Mouse (Mus musculus): ENCODE measurements around the gene Add2.
A peak's percentile ranks its signal among the peaks of the same experiment; 100 is the strongest.
"Not testable (repeated sequence)": the region's sequence is repeated elsewhere in the genome, so short reads cannot be mapped to it uniquely, and the experiment has no call there.

Gene Add2

GRCm38 (mm10) chr6:86028601-86029322 lies at the start of gene Add2:
Gene Add2 (plus strand): TSS chr6:86028681.
- peak; percentile 83 for DNase-seq (ENCODE audit: low spot score)

GRCm38 (mm10) chr6:85978736-85979135 lies 49.7 kb upstream of the Add2 start:
- DNase-seq (ENCODE audit: low spot score), result not testable (repeated sequence)

- DNase-seq (ENCODE audit: low spot score), result no peak
Measured at GRCm38 (mm10) chr6:85984351-85984750, 44.1 kb upstream of the Add2 start.

- not testable (repeated sequence) for DNase-seq (ENCODE audit: low spot score)
Measured at GRCm38 (mm10) chr6:85989570-85989969, 38.9 kb upstream of the Add2 start.

- not testable (repeated sequence) for DNase-seq (ENCODE audit: low spot score)
Measured at GRCm38 (mm10) chr6:85990774-85991173, 37.7 kb upstream of the Add2 start.

- no peak for DNase-seq (ENCODE audit: low spot score)
Measured at GRCm38 (mm10) chr6:86003405-86003925, 25.0 kb upstream of the Add2 start.

- peak; percentile 92 for DNase-seq (ENCODE audit: low spot score)
Measured at GRCm38 (mm10) chr6:86004271-86005148, 24.0 kb upstream of the Add2 start.

GRCm38 (mm10) chr6:86009980-86010379 lies 18.5 kb upstream of the Add2 start:
- DNase-seq (ENCODE audit: low spot score), result peak; percentile 80

- not testable (repeated sequence) for DNase-seq (ENCODE audit: low spot score)
Measured at GRCm38 (mm10) chr6:86014812-86015211, 13.7 kb upstream of the Add2 start.

GRCm38 (mm10) chr6:86015871-86016270 lies 12.6 kb upstream of the Add2 start, which contains the start of gene Figla:
Gene Figla (plus strand): TSS chr6:86016171.
- no peak for DNase-seq (ENCODE audit: low spot score)

- no peak for DNase-seq (ENCODE audit: low spot score)
Measured at GRCm38 (mm10) chr6:86016793-86017350, 11.6 kb upstream of the Add2 start.

- DNase-seq (ENCODE audit: low spot score), result no peak
Measured at GRCm38 (mm10) chr6:86019415-86020237, 8.9 kb upstream of the Add2 start.

- no peak for DNase-seq (ENCODE audit: low spot score)
Measured at GRCm38 (mm10) chr6:86020948-86021347, 7.5 kb upstream of the Add2 start.

GRCm38 (mm10) chr6:86026632-86027292 lies 1.7 kb upstream of the Add2 start:
- DNase-seq (ENCODE audit: low spot score), result no peak

GRCm38 (mm10) chr6:86028150-86028549 lies 331 bp upstream of the Add2 start:
- DNase-seq (ENCODE audit: low spot score), result no peak

GRCm38 (mm10) chr6:86029323-86029713 lies 837 bp downstream of the Add2 start:
- DNase-seq (ENCODE audit: low spot score), result no peak

- no peak for DNase-seq (ENCODE audit: low spot score)
Measured at GRCm38 (mm10) chr6:86031527-86031926, 3.0 kb downstream of the Add2 start.

- DNase-seq (ENCODE audit: low spot score), result no peak
Measured at GRCm38 (mm10) chr6:86033635-86034034, 5.2 kb downstream of the Add2 start.

- DNase-seq (ENCODE audit: low spot score), result no peak
Measured at GRCm38 (mm10) chr6:86038901-86039300, 10.4 kb downstream of the Add2 start.

GRCm38 (mm10) chr6:86040140-86040539 lies 11.7 kb downstream of the Add2 start:
- no peak for DNase-seq (ENCODE audit: low spot score)

GRCm38 (mm10) chr6:86047510-86047909 lies 19.0 kb downstream of the Add2 start:
- no peak for DNase-seq (ENCODE audit: low spot score)

All from retina, embryonic 14.5 days (tissue).